Mouse (Mus musculus): ENCODE measurements around the gene Ankmy2.

Ankmy2 gene

DNA sequence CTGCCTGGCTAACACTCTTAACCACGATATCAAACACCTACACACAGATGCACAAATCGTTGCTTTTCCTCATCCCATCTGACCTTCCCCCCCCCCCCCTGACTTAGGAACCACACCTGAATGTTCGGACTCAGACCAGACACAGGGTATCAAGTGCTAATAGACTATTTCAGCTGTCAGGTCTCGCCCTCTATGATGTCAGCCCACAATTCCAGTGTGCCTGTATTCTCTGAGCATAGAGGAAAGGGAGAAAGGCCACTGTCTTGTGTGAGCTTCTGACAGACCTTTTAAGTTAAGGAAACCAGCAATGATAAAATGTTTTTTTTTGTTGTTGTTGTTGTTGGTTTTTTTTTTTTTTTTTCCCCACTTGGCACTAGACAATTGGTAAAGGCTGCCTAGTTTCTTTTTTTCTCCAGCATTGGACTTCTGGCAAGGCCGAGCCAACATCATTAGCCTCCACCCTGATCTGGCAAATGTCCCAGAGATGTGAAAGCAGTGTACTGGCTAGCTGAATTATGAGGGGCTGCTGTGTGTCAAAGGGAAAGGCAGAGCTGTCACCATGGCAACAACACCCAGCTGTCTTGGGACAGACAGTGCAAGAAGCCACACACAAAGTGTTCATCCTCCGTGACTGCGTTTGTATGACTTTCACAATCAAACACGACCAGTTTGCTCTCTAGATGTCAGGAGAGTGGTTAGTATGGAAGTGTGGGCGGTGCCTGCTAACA, 50.3 kb downstream of the Ankmy2 start:
- TF ChIP-seq GATA4 (IDR thresholded peaks at IDR 0.05; ENCODE audit: insufficient replicate concordance, low read length), result no peak

DNA sequence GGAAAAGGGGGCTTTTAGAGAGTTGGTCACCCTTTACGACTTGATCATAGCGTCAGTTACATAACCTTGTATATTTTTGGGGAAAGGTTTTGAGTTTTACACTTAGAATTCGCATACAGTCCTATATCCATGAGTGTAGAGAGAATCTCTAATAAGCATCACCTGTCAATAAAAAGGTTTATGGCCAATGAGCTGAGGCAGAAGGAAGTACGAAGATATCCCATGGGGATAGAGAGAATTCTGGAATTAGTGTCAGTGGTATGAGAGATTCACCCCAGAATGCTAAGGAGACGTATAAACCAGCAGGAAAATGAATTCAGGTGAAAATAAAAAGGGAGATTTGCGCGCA, 50.9 kb downstream of the Ankmy2 start:
- no peak for TF ChIP-seq GATA4 (IDR thresholded peaks at IDR 0.05; ENCODE audit: insufficient replicate concordance, low read length)

DNA sequence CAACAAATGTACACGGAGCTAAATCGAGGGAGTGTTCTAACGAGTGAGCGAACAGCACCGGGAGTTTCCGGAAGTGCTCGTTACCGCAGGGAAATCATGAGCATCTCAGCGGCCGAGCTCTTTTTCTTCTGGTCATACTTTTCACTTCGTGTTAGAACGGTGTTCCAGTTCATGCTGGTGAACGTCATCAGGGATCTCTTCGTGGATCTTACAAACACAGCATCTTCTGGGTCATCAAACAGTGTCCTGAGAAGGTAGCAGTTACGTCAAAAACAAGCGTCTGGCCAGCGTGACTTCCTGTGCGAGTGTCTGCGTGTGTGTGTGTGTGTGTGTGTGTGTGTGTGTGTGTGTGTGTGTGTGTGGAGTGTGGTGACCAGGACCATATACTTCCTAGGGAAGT, 51.5 kb downstream of the Ankmy2 start:
- no peak for TF ChIP-seq GATA4 (IDR thresholded peaks at IDR 0.05; ENCODE audit: insufficient replicate concordance, low read length)

DNA sequence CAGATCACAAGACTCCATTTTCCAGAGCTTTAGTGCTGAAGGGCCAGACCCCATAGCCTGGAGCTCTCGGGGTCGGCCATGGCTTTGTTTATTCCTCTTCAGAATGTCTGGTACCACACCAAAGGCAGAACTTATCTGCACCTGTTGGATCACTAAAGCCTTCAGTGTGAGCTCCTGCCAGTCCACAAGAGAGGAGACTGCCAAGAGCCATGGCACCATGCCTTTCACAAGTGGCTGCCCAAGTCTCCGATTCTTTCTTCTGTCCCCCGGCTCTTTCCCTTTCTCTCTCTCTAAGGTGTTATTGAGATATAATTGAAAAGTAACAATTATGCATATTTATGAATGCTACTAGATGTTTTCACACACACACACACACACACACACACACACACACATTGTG, 53.2 kb downstream of the Ankmy2 start:
- TF ChIP-seq GATA4 (IDR thresholded peaks at IDR 0.05; ENCODE audit: insufficient replicate concordance, low read length), result no peak

DNA sequence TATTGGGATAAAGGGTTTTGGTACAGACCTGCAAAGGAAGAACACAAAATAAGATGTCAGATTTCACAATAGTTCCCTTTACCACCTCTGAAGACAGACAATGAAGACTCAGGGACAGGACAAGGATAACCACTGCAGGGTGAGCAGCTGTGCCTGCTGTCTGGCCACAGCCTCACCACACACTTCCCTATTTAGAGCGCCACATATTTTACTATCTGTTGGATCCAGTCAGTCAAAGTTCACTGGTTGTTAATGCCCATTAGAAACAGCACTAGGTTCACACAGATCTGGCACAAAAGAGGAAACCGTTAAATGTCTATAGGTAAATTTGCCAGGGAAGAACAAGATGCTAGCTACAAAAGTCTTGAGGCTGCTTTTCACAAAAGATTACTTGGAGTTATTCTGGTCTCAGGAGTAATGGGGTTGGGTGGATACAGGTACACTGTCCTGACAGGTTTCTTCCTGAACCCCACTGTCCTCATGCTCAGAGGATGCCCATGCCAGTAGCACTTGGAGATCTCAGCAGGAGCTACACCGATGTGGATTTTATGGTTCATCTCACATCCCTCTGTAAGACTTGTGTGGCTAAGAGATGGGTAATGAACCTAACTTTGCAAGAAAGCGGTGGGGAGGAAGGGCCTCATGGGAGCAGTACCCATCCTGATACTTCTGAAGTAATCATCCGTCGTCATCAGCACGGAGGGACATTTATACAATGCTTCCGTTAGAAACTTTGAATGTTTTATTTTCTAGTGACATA, 57.7 kb downstream of the Ankmy2 start:
- TF ChIP-seq GATA4 (IDR thresholded peaks at IDR 0.05; ENCODE audit: insufficient replicate concordance, low read length), result no peak

DNA sequence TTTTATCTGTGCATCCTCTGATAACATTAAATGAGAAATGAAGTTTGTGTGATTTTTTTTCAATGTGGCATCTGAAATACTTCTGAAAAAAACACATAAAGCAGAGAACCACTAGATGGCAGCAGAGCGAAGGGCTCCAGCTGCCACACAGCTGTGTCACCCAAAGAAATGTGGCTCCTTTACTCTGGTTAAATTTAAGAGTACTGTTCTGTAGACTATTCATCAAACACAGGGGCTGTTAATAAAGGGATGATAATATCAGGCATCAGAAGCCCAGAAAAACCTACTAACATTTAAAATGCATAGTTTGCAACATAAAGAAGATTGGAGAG, 58.2 kb downstream of the Ankmy2 start:
- TF ChIP-seq GATA4 (IDR thresholded peaks at IDR 0.05; ENCODE audit: insufficient replicate concordance, low read length), result no peak

DNA sequence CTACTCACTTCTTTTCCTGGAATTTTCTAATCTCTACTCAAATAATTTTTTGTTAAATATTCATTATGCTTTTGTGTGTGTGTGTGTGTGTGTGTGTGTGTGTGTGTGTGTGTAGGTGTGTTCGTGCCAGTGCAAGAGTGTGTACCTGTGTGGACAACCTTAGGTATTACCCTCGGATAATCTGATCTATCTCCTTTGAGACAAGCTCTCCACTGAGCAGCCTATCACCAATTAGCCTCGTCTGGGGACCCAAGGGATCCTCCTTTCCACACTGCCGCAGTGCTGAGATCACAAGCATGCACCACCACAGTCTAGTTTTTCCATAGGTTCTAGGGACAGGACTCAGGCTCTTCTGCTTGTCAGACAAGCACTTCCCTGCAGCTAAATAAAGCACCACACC, 59.3 kb downstream of the Ankmy2 start:
- TF ChIP-seq GATA4 (IDR thresholded peaks at IDR 0.05; ENCODE audit: insufficient replicate concordance, low read length), result no peak

DNA sequence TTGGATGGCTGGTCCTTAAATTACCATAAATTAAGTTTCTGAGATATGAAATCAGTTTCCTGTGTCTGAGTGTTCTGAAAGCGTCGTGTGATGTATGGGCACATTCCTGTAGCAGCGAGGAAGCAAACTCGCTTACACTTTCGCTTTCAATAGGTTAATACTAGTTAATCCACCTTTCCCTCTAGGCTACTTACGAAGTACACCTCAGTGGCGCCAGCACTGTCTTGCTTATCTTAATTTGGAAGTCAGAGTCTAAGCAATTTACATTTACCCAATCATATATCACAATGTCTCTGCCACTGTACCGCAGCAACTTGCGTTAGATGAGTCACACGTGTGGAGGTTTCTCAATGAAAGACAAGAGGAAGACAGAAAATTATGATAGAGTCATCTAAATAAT, 60.0 kb downstream of the Ankmy2 start:
- TF ChIP-seq GATA4 (IDR thresholded peaks at IDR 0.05; ENCODE audit: insufficient replicate concordance, low read length), result no peak

DNA sequence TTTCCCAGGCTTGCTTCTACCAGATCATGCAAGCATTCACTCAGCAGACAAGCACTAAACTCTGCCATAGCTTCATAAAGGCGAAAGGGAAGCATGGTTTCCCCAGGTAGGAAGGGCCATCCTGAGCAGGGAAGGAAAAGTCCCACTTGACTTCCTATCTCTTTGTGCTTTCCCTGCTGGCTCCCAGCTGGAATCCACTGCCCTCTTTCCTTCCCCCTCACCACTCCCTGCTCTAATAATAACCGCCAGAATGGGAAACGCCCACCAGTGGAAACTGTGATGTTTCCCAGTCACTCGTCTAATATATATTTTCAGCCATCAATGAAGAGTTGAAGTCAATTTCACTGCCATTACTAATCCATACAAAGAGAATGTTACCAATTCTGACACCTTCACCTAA, 67.5 kb downstream of the Ankmy2 start:
- no peak for TF ChIP-seq GATA4 (IDR thresholded peaks at IDR 0.05; ENCODE audit: insufficient replicate concordance, low read length)

DNA sequence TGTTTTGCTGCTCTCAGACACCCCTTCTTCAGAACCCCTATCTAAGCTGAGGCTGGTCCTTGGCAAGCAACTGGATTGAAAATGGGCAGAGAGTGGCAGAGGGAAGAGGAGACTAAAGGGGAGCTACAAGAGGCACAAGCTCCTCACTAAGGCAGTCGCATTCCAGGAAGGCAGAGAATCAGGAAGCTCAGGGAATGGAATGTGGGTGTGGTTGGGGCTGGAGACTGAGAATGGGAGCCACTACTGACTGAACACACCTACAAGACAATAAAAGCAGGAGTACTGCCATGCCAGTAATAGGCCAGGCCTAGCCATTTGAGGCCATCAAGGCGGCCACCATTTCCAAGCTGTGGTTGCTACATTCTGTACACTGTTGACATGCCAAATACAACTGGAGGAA, 74.5 kb downstream of the Ankmy2 start:
- no peak for TF ChIP-seq GATA4 (IDR thresholded peaks at IDR 0.05; ENCODE audit: insufficient replicate concordance, low read length)

DNA sequence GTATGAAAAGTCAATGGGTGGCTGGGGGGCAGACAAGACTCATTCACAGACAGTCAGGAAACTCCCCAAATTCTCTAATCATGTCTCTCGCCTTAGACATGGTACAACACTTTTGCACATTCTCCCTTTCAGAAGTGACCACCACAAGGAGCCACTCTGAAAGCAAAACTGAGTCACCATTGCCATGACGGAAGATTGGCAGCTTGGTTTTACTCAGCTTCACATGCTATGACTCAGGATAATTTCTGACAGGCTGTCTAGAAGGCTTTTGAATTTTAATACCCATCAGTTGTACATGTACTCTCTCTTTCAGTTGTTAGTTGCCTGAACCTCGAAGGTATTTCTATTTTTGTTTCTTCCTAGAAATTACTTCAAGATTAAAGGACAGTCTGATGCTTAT, 84.3 kb downstream of the Ankmy2 start:
- TF ChIP-seq GATA4 (IDR thresholded peaks at IDR 0.05; ENCODE audit: insufficient replicate concordance, low read length), result no peak
